Mouse (Mus musculus) midbrain, embryonic 11.5 days (tissue): Measurements from ENCODE around the gene Fcnb. TPM values are rescaled to one million over a fixed set of nuclear protein-coding genes. Genes with fewer than 3 reads are reported as not detected.

Experiments
- ATAC-seq: fragments of 200-750 bp; cut with Nextera tagmentation; 2 replicates; pipeline ENCODE4 v1.8.0; 2017; ENCODE audit warnings: moderate TSS enrichment, moderate library complexity; ENCODE audit not compliant: low FRiP score
- DNase-seq: peaks from one replicate; pipeline ENCODE4 v3.0.0; 2015; ENCODE audit warnings: low spot score; ENCODE audit errors: missing footprints
- H3K27ac ChIP-seq: fragments of 300-500 bp; sonication (generic); 2 replicates; pipeline ENCODE4 v1.5.1; 2014; ENCODE audit warnings: low read depth, low read length
- H3K27me3 ChIP-seq: fragments of 300-500 bp; sonication (generic); 2 replicates; pipeline ENCODE4 v1.6.1; 2014; ENCODE audit warnings: mild to moderate bottlenecking, low read length, moderate library complexity, mixed read lengths; ENCODE audit not compliant: control insufficient read depth, insufficient read depth
- H3K36me3 ChIP-seq: fragments of 300-500 bp; sonication (generic); 2 replicates; pipeline ENCODE4 v1.6.1; 2014; ENCODE audit warnings: mild to moderate bottlenecking, low read length, moderate library complexity, mixed read lengths; ENCODE audit not compliant: control insufficient read depth, insufficient read depth
- H3K4me1 ChIP-seq: fragments of 300-500 bp; sonication (generic); 2 replicates; pipeline ENCODE4 v1.6.1; 2014; ENCODE audit warnings: low read length; ENCODE audit not compliant: control insufficient read depth, insufficient read depth
- H3K4me2 ChIP-seq: fragments of 300-500 bp; sonication (generic); 2 replicates; pipeline ENCODE4 v1.6.1; 2014; ENCODE audit warnings: mild to moderate bottlenecking, moderate library complexity
- H3K4me3 ChIP-seq: fragments of 300-500 bp; sonication (generic); 2 replicates; pipeline ENCODE4 v1.5.1; 2014; ENCODE audit warnings: low read depth, low read length
- H3K9ac ChIP-seq: fragments of 300-500 bp; sonication (generic); 2 replicates; pipeline ENCODE4 v1.6.1; 2014; ENCODE audit warnings: low read length
- H3K9me3 ChIP-seq: fragments of 300-500 bp; sonication (generic); 2 replicates; pipeline ENCODE4 v1.6.1; 2016; ENCODE audit warnings: low read length; ENCODE audit not compliant: control insufficient read depth
- WGBS: fragments of 180-500 bp; shearing (Covaris S2); extraction: QIAGEN DNeasy Blood & Tissue Kit; methylation state at CpG from one replicate; pipeline ENCODE4 v1.1.7; 2014; 5-methylcytosine and 5-hydroxymethylcytosine counted together
- polyA plus RNA-seq: library from polyadenylated mRNA; unstranded; fragments of >200 nt; fragmentation: Nextera tagmentation; extraction: Ambion mirVana; gene quantifications from 2 replicates; pipeline ENCODE4 v1.2.1, GENCODE M21; 2014

Fcnb gene
- polyA plus RNA-seq, 1 experiment from 2014 or later = 0.15 TPM

- peaks cover 2% of the 10 kb centered on the region; the same call in 1 of the 2 replicates for H3K4me1 ChIP-seq
- H3K4me3 ChIP-seq = no peak overlapping the region
- H3K27ac ChIP-seq = peak overlapping the region; percentile 41; the same call in 1 of the 2 replicates
- no peak for ATAC-seq
- H3K27me3 ChIP-seq = no peaks in the 10 kb centered on the region
- no peak overlapping the region for H3K4me2 ChIP-seq
- no peaks in the 10 kb centered on the region for H3K9me3 ChIP-seq
- 76% methylated on average over 6 of the region's 6 CpGs for WGBS
- no peaks in the 10 kb centered on the region for H3K36me3 ChIP-seq
- DNase-seq = peak; percentile 75
- no peak overlapping the region for H3K9ac ChIP-seq
Measured at GRCm38 (mm10) chr2:28091042-28091441, 6.4 kb upstream of the Fcnb start.

- Histone ChIP-seq H3K36me3 (no peaks in the 10 kb centered on the region), H3K4me1 (peaks cover 2% of the 10 kb centered on the region; the same call in 1 of the 2 replicates), H3K4me3 (no peak overlapping the region), H3K9ac (peak overlapping the region; percentile 32; the same call in 1 of the 2 replicates), H3K27me3 (no peaks in the 10 kb centered on the region), H3K9me3 (no peaks in the 10 kb centered on the region), H3K4me2 (no peak overlapping the region), H3K27ac (peak overlapping the region; percentile 41; the same call in 1 of the 2 replicates)
- DNase-seq (peak; percentile 70), ATAC-seq (no peak)
- 64% methylated on average over 7 of the region's 7 CpGs for WGBS
Measured at GRCm38 (mm10) chr2:28090299-28091008, 5.8 kb upstream of the Fcnb start.

- Histone ChIP-seq H3K9ac (no peak overlapping the region), H3K27me3 (no peaks in the 10 kb centered on the region), H3K36me3 (no peaks in the 10 kb centered on the region), H3K4me2 (no peak overlapping the region), H3K27ac (no peak overlapping the region), H3K4me3 (no peak overlapping the region), H3K9me3 (no peaks in the 10 kb centered on the region), H3K4me1 (peaks cover 2% of the 10 kb centered on the region; the same call in 1 of the 2 replicates)
- WGBS = 87% methylated on average over 5 of the region's 5 CpGs
- ATAC-seq (no peak), DNase-seq (peak; percentile 71)
Measured at GRCm38 (mm10) chr2:28089095-28089494, 4.4 kb upstream of the Fcnb start.

- Histone ChIP-seq H3K27me3 (no peaks in the 10 kb centered on the region), H3K36me3 (no peaks in the 10 kb centered on the region), H3K4me1 (peaks cover 2% of the 10 kb centered on the region; the same call in 1 of the 2 replicates), H3K4me2 (no peak overlapping the region), H3K9me3 (no peaks in the 10 kb centered on the region), H3K4me3 (no peak overlapping the region), H3K27ac (no peak overlapping the region), H3K9ac (no peak overlapping the region)
- ATAC-seq (no peak), DNase-seq (peak; percentile 17)
- 85% methylated on average over 10 of the region's 10 CpGs for WGBS
Measured at GRCm38 (mm10) chr2:28086112-28086511, 1.4 kb upstream of the Fcnb start.

GRCm38 (mm10) chr2:28075616-28076187, 9.0 kb downstream of the Fcnb start:
- Histone ChIP-seq H3K36me3 (no peaks in the 10 kb centered on the region), H3K27ac (no peak overlapping the region), H3K27me3 (no peaks in the 10 kb centered on the region), H3K9me3 (no peaks in the 10 kb centered on the region), H3K4me2 (no peak overlapping the region), H3K4me1 (no peaks in the 10 kb centered on the region), H3K4me3 (no peak overlapping the region), H3K9ac (no peak overlapping the region)
- DNase-seq = no peak
- 86% methylated on average over 7 of the region's 7 CpGs for WGBS
- no peak for ATAC-seq

GRCm38 (mm10) chr2:28068537-28068878, 16.2 kb downstream of the Fcnb start:
- ATAC-seq (no peak), DNase-seq (no peak)
- H3K36me3 ChIP-seq = no peaks in the 10 kb centered on the region
- no peak overlapping the region for H3K4me3 ChIP-seq
- H3K4me1 ChIP-seq = no peaks in the 10 kb centered on the region
- no peak overlapping the region for H3K4me2 ChIP-seq
- 93% methylated on average over 9 of the region's 9 CpGs for WGBS
- H3K27me3 ChIP-seq = no peaks in the 10 kb centered on the region
- H3K9ac ChIP-seq = no peak overlapping the region
- no peak overlapping the region for H3K27ac ChIP-seq
- H3K9me3 ChIP-seq = no peaks in the 10 kb centered on the region

- H3K4me2 ChIP-seq = no peak overlapping the region
- no peak overlapping the region for H3K9ac ChIP-seq
- no peaks in the 10 kb centered on the region for H3K27me3 ChIP-seq
- no peak overlapping the region for H3K4me3 ChIP-seq
- WGBS = 90% methylated on average over 2 of the region's 2 CpGs
- ATAC-seq (no peak), DNase-seq (no peak)
- no peaks in the 10 kb centered on the region for H3K4me1 ChIP-seq
- no peaks in the 10 kb centered on the region for H3K36me3 ChIP-seq
- H3K27ac ChIP-seq = no peak overlapping the region
- H3K9me3 ChIP-seq = no peaks in the 10 kb centered on the region
Measured at GRCm38 (mm10) chr2:28067821-28068536, 16.7 kb downstream of the Fcnb start.

- Histone ChIP-seq H3K4me3 (no peak overlapping the region), H3K27me3 (no peaks in the 10 kb centered on the region), H3K9ac (no peak overlapping the region), H3K4me2 (no peak overlapping the region), H3K9me3 (no peaks in the 10 kb centered on the region), H3K27ac (no peak overlapping the region), H3K36me3 (no peaks in the 10 kb centered on the region), H3K4me1 (no peaks in the 10 kb centered on the region)
- DNase-seq = no peak
- 76% methylated on average over 6 of the region's 6 CpGs for WGBS
- no peak for ATAC-seq
Measured at GRCm38 (mm10) chr2:28067175-28067574, 17.5 kb downstream of the Fcnb start.

GRCm38 (mm10) chr2:28066686-28067085, 18.0 kb downstream of the Fcnb start:
- no peaks in the 10 kb centered on the region for H3K9me3 ChIP-seq
- H3K36me3 ChIP-seq = no peaks in the 10 kb centered on the region
- ATAC-seq (no peak), DNase-seq (no peak)
- WGBS = 85% methylated on average over 5 of the region's 5 CpGs
- H3K4me2 ChIP-seq = no peak overlapping the region
- no peak overlapping the region for H3K27ac ChIP-seq
- H3K27me3 ChIP-seq = no peaks in the 10 kb centered on the region
- no peak overlapping the region for H3K4me3 ChIP-seq
- H3K4me1 ChIP-seq = no peaks in the 10 kb centered on the region
- no peak overlapping the region for H3K9ac ChIP-seq
